Mouse (Mus musculus) heart, postnatal 36 days (tissue): Measurements from ENCODE around the gene Agpat1. TPM values are rescaled to one million over a fixed set of nuclear protein-coding genes. Genes with fewer than 3 reads are reported as not detected.

Experiments used
- DNase-seq, 2 experiments: peaks; one replicate each; pipeline ENCODE4 v3.0.0; 2021 to 2022
- intact Hi-C: fragments of 180-260 bp; cut with DNase I; formaldehyde crosslinking; loops from one replicate; pipeline ENCODE4 v1.15.1; 2025
- total RNA-seq, 2 experiments: library from RNA; stranded (reverse); gene quantifications; 2 replicates each; pipeline ENCODE4 v1.2.3; 2021

Gene Agpat1
- total RNA-seq, 2 experiments from 2014 or later = 61.2 to 70.5 TPM

DNA sequence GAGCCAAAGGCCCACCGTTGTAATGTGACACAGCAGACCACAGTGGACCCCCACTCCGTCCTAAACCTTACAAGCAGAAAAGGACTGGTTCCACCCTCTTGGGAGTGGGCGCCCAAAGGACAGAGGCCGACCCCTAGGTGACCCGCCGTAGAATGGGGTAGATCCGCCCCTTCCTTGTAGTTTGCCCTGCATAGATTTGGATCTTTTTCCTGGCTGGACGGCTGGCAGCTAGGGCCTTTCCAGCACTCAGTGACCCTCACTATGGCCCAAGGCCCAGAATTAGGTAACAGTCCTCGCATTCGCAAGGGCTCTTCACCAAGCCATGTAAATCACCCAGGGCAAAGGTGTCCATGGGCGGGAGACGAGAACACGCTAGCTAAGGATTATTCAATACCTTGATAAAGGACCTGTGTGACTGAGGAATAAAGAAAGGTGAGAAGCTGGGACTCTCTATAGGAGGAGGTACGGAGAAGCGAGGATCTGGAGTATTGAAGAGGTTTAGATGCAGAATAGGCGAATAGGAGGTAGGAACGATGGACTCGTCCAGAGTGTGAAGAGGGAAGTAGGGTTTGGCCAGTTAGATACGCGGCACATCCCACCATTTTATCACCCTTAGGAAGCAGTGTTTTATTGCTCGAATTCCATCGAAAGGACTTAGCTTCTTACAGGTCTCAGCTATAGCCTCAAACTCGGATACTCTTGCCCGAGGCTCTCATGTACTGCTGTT lies 612 bp downstream of the Agpat1 start:
- no peak for DNase-seq
- intact Hi-C loops = loop anchor here (5.0 kb wide), 1 partner anchor 293 kb away; the partner anchor contains the start of genes C2 and Ehmt2

- peak; percentile 97 to 98 for DNase-seq
- intact Hi-C loops = loop anchor here (1.0 to 5.0 kb wide), 2 partner anchors 22 to 292 kb away; partner anchors contain the start of genes C2 and Ehmt2
Observed at GRCm38 (mm10) chr17:34605609-34606008, 1.5 kb downstream of the Agpat1 start.

GRCm38 (mm10) chr17:34606186-34607039 lies 2.4 kb downstream of the Agpat1 start:
- no peak for DNase-seq
- intact Hi-C loops = loop anchor here (1.0 to 5.0 kb wide), 2 partner anchors 21 to 291 kb away; partner anchors contain the start of genes C2 and Ehmt2

- DNase-seq = no peak
- intact Hi-C loops = loop anchor here (5.0 kb wide), 1 partner anchor 289 kb away; the partner anchor contains the start of genes C2 and Ehmt2
Observed at GRCm38 (mm10) chr17:34607997-34608396, 3.9 kb downstream of the Agpat1 start.

- DNase-seq = no peak
- intact Hi-C loops = no loop called here
Observed at GRCm38 (mm10) chr17:34611050-34611449, 7.0 kb downstream of the Agpat1 start.

DNA sequence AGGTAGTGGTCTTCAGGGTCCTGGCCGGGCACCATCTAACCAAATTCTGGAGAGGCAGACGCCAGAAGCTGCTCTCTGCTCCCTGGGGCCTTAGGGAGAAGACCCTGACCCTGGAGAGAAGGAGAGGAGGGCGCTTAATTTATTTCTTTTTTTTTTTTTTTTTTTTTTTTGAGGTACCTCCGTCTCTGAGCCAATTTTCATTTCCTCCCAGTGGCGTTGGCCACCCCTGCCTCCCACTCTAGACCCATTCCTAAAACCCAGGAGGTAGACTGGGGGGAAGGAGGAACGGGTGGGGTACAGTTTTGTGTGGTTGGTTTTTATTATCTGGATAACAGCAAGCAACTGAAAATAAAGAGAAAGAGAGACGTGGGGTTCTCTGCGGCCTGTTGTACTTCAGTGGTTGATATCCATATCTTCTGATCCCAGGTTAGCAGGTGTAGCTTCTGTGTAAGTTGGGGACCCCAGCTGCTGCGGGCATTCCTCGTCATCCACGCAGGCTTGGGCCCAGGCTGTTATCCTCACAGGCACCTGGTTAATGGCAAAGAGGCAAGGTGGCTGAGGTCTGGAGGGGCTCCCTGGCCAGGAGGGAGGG lies 9.1 kb downstream of the Agpat1 start:
- intact Hi-C loops = no loop called here

GRCm38 (mm10) chr17:34613830-34614229 lies 9.8 kb downstream of the Agpat1 start:
- DNase-seq = no peak
- intact Hi-C loops = no loop called here

More for the DNA sequence above, 9.1 kb downstream of the Agpat1 start:
- no peak for DNase-seq

DNA sequence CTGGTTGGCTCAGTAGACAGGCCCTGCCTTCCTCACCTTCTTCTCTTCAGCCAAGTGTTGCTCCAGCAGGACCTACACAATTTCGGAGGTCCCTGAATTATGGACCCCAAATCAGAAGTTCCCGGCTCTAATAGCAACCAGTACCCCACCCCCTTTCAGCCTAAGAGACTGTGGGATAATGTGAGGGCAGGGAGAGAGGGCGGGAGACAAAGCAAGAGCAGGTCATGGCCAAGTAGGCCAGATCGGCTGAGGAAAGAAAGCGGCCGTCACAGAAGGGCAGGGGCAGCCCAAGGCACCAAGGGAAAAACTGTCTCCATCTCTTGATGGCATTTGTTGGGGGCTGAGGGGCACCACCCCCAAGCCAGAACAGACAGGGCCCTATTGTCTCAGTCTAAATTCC lies 11.8 kb downstream of the Agpat1 start, which contains the start of gene Egfl8:
Gene Egfl8 (minus strand): TSS at position 101 of the 400 bp plus-strand sequence.
- no peak for DNase-seq
- intact Hi-C loops = no loop called here

DNA sequence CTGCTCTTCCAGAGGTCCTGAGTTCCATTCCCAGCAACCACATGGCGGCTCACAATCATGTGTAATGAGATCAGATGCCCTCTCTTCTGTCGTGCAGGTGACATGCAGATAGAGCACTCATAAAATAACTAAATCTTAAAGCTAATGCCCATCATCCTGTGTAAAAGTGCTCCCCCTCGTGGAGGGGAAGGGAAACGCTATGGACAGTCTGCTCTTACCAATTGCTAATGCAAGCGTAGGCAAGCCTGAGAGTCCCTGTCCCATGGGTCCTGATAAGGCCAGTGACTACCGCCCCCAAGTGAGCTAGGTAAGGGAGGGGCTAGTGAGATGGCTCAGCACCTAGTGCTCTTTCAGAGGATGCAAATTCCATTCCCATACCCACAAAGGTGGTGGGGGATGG lies 14.9 kb downstream of the Agpat1 start:
- intact Hi-C loops = loop anchor here (1.0 to 2.0 kb wide), 3 partner anchors 46 to 178 kb away; no protein-coding TSS in a partner anchor
- peak; percentile 76 to 80 for DNase-seq

- intact Hi-C loops = no loop called here
- no peak for DNase-seq
Observed at GRCm38 (mm10) chr17:34621006-34621405, 16.9 kb downstream of the Agpat1 start.

- DNase-seq = no peak
- intact Hi-C loops = no loop called here
Observed at GRCm38 (mm10) chr17:34623161-34623560, 19.1 kb downstream of the Agpat1 start.

DNA sequence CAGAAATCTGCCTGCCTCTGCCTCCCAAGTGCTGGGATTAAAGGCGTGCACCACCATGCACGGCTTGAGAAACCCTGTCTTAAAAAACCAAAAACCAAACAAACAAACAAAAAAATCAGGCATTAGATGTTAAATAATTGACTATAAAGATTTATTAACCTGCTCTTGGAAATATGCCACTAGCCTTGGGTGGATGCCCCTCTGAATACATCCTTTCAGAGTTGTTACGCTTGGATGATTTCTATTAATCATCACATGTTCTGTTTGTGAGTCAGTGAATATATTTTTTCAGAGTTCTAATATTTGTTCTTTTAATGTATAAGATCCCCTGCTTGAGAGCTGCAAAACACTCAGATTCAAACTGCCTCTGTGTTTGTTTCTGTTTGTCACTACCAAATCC lies 20.9 kb downstream of the Agpat1 start:
- no peak for DNase-seq
- intact Hi-C loops = no loop called here

GRCm38 (mm10) chr17:34626062-34626772 lies 22.2 kb downstream of the Agpat1 start:
- no peak for DNase-seq
- intact Hi-C loops = no loop called here

- intact Hi-C loops = loop anchor here (1.0 kb wide), 1 partner anchor 20 kb away; no protein-coding TSS in a partner anchor
- no peak for DNase-seq
Observed at GRCm38 (mm10) chr17:34626773-34627092, 22.7 kb downstream of the Agpat1 start.

DNA sequence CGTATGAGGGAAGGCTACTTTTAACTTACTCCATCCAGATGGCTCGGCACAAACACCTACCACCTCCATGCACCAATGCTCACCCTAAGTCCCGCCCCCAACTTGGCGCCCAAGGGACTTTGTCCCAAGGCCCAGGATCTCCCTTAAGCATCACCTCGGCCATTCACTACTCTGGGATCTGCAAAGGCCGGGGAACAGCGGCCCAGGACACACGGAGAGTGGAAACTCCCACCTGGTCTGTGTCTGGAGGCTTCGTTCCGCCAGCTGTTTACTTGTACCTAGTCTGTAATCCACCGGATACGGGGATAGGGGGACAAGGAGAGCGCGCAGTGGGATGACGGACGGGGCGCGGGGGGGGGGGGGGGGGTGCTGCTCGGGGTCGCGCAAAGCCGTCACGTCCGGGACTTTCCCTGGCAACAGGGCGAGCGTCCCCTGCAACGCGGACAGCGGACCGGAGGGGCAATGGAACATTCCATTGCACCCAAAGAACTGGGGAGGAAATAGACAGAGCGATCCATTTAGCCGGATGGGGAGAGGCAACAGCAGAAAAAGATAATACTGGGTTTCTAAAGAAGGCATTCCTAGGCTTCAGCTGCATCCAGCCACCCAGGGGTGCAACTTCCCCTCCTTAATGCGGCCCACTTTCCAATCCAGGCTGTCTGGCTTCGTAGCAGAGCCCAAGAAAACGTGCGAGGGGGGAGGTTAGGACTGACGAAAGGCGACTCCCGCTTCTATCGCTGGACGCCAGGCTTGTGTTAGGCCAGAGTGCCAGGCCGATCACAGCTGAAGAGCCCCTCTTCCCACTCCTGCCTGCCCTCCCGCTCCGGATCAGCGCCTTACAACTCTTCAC lies 23.3 kb downstream of the Agpat1 start:
- intact Hi-C loops = loop anchor here (1.0 kb wide), 1 partner anchor 21 kb away; no protein-coding TSS in a partner anchor

GRCm38 (mm10) chr17:34627943-34628643 lies 24.0 kb downstream of the Agpat1 start, which contains the start of gene Ppt2:
Gene Ppt2 (minus strand): TSS chr17:34628510.
- intact Hi-C loops = loop anchor here (1.0 to 2.0 kb wide), 2 partner anchors 15 to 22 kb away; no protein-coding TSS in a partner anchor
- DNase-seq = peak in 1 of 2 experiments; percentile 68

More for the DNA sequence above, 23.3 kb downstream of the Agpat1 start:
- DNase-seq = peak; percentile 85 to 86

GRCm38 (mm10) chr17:34628644-34628967 lies 24.5 kb downstream of the Agpat1 start:
- intact Hi-C loops = loop anchor here (2.0 kb wide), 1 partner anchor 14 kb away; no protein-coding TSS in a partner anchor
- no peak for DNase-seq

DNA sequence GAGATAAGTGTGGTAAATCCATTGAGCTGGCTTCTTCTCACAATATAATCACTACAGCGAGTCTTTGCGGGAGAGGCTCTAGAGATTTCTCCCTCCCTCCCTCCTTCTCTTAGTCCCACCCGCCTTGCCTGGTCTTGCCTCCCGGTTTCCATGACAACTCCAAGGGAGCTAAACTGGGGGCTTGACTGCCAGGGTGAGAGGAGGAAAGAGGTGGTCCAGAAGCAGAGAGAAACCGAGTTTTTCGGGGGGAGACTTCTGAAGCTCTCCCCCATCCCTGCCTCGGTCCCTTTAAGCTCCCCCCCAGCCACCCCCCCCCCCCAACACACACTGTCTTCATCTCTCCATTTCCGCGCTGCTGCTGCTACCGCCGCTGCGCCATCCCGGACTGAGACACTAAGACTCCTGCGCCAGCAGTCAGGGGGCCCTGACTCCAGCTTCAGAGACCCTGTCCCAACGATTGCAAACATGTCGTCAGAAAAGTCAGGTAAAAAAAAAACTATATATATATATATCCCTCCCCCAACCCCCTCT lies 25.2 kb downstream of the Agpat1 start, which contains the start of gene Prrt1:
Gene Prrt1 (plus strand): TSS at position 313 of the 531 bp plus-strand sequence.
- peak in 1 of 2 experiments; percentile 29 for DNase-seq
- intact Hi-C loops = loop anchor here (2.0 kb wide), 1 partner anchor 14 kb away; no protein-coding TSS in a partner anchor
